Mouse (Mus musculus): ENCODE results near the gene Slc45a1. TPM values are rescaled to one million over a fixed set of nuclear protein-coding genes. Genes with fewer than 3 reads are reported as not detected.

Gene Slc45a1
- polyA plus RNA-seq, 1 experiment, result not detected

DNA sequence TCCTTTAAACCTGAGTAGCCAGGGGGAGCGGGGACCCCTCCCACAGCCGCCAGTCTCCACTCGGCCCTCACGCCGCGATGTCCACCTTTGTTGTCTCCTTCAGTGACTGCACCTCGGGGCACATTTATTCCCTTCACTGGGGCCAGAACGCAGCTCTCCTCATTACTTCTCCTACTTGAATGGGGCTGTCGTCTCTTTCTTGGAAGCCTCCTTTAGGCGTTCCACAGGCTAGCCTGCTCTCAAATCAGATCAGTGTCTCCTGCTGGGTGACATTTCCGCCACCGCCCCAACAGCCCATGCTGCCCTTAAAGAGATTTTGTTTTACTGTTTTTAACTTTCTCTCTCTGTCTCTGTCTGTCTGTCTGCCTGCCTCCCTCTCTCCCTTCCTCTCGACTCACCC, 9.9 kb upstream of the Slc45a1 start:
- no peak for TF ChIP-seq FLI1 (IDR thresholded peaks at IDR 0.05; ENCODE audit: low read length)
- no peak for TF ChIP-seq GATA1 (IDR thresholded peaks at IDR 0.05; ENCODE audit: borderline replicate concordance, low read length)
- peaks cover 7% of the 10 kb centered on the region; the same call in 1 of the 2 replicates for H3K4me1 ChIP-seq
- H3K36me3 ChIP-seq (replicated peaks; ENCODE audit: low read length), result no peaks in the 10 kb centered on the region
- peaks cover 66% of the 10 kb centered on the region for H3K27me3 ChIP-seq (replicated peaks)
- peak overlapping the region; percentile 16 for H3K4me3 ChIP-seq (replicated peaks)
- H3K9me3 ChIP-seq, result peaks cover 6% of the 10 kb centered on the region; the same call in 1 of the 2 replicates

GRCm38 (mm10) chr4:150659926-150660610, 8.1 kb upstream of the Slc45a1 start:
- Histone ChIP-seq H3K4me3 (replicated peaks) (no peak overlapping the region), H3K27me3 (replicated peaks) (peaks cover 66% of the 10 kb centered on the region), H3K4me1 (peaks cover 11% of the 10 kb centered on the region), H3K9me3 (peaks cover 8% of the 10 kb centered on the region), H3K36me3 (replicated peaks; ENCODE audit: low read length) (no peaks in the 10 kb centered on the region)
- TF ChIP-seq GATA1 (IDR thresholded peaks at IDR 0.05; ENCODE audit: borderline replicate concordance, low read length), result no peak
- no peak for TF ChIP-seq FLI1 (IDR thresholded peaks at IDR 0.05; ENCODE audit: low read length)

DNA sequence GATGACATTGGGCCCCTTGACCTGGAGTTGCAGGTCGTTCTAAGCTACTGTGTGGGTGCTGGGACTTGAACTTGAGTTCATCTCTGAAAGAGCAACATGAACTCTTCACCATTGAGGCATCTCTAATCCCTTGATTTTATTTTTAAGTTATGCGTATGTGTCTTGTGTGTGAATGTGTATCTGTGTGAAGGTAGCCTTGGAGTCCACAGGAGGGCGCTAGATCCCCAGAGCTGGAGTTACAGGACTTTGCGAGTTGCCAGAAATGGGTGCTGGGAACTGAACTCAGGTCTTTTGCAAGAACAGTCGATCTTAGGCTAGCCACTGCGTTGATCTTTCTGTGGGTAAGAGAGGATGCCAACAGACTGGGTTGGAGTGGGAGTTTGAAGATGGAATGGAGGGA, 4.5 kb upstream of the Slc45a1 start:
- no peak overlapping the region for H3K4me3 ChIP-seq (replicated peaks)
- TF ChIP-seq FLI1 (IDR thresholded peaks at IDR 0.05; ENCODE audit: low read length), result no peak
- TF ChIP-seq GATA1 (IDR thresholded peaks at IDR 0.05; ENCODE audit: borderline replicate concordance, low read length), result no peak
- H3K9me3 ChIP-seq, result peaks cover 3% of the 10 kb centered on the region; the same call in 1 of the 2 replicates
- peaks cover 69% of the 10 kb centered on the region for H3K27me3 ChIP-seq (replicated peaks)
- no peaks in the 10 kb centered on the region for H3K36me3 ChIP-seq (replicated peaks; ENCODE audit: low read length)
- peaks cover 14% of the 10 kb centered on the region for H3K4me1 ChIP-seq

DNA sequence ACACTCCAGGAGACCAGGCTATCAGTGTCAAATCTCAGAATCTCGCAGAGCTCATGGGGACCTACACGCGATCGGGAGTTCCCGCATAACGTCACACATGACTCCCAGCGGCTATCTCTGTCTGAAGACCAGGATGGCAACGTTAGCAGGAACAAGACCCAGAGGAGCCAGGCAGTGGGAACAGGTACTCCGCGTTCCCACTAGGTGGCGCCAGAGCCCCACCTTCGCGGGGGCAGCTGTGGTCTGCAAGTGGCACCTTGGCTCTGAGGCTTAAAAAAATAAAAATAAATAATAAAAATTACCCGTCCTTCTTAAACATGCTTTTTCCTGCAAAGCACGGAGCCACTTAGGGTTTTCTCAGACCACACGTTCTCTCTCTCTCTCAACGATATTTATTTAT, 4.0 kb upstream of the Slc45a1 start:
- peak overlapping the region; percentile 38 for H3K4me3 ChIP-seq (replicated peaks)
- H3K36me3 ChIP-seq (replicated peaks; ENCODE audit: low read length), result no peaks in the 10 kb centered on the region
- TF ChIP-seq FLI1 (IDR thresholded peaks at IDR 0.05; ENCODE audit: low read length) (no peak), GATA1 (IDR thresholded peaks at IDR 0.05; ENCODE audit: borderline replicate concordance, low read length) (no peak)
- peaks cover 69% of the 10 kb centered on the region for H3K27me3 ChIP-seq (replicated peaks)
- peaks cover 3% of the 10 kb centered on the region; the same call in 1 of the 2 replicates for H3K9me3 ChIP-seq
- peaks cover 16% of the 10 kb centered on the region for H3K4me1 ChIP-seq

DNA sequence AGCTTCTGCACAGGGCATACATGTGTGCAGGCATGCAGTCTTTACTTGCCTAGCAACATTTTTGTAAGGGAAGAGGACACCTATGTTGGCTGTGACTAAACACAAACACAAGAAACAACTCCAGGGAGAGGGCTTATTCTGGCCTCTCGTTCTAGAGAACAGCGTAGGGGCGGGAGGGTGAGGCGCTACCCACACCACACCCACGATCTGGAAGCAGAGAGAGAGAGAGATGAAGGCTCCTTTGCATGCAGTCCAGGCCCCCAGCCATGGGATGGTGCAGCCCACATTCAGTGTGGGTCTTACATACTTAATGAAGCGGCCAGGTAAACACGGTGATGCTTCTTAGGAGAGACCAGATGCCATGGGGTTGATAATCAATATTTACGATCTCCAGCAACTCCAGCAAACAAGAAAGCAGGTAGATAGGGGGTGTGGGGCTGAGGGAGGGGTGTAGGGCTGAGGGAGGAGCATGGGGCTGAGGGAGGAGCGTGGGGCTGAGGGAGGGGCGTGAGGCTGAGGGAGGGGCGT, 1.2 kb upstream of the Slc45a1 start:
- peaks cover 30% of the 10 kb centered on the region for H3K4me1 ChIP-seq
- TF ChIP-seq GATA1 (IDR thresholded peaks at IDR 0.05; ENCODE audit: borderline replicate concordance, low read length) (no peak), FLI1 (IDR thresholded peaks at IDR 0.05; ENCODE audit: low read length) (no peak)
- H3K27me3 ChIP-seq (replicated peaks), result peaks cover 67% of the 10 kb centered on the region
- H3K4me3 ChIP-seq (replicated peaks), result no peak overlapping the region
- H3K9me3 ChIP-seq, result peaks cover 3% of the 10 kb centered on the region; the same call in 1 of the 2 replicates
- H3K36me3 ChIP-seq (replicated peaks; ENCODE audit: low read length), result no peaks in the 10 kb centered on the region

- H3K4me1 ChIP-seq, result peaks cover 22% of the 10 kb centered on the region
- peaks cover 69% of the 10 kb centered on the region for H3K27me3 ChIP-seq (replicated peaks)
- H3K4me3 ChIP-seq (replicated peaks), result no peak overlapping the region
- peaks cover 13% of the 10 kb centered on the region for H3K9me3 ChIP-seq
- TF ChIP-seq FLI1 (IDR thresholded peaks at IDR 0.05; ENCODE audit: low read length), result no peak
- no peak for TF ChIP-seq GATA1 (IDR thresholded peaks at IDR 0.05; ENCODE audit: borderline replicate concordance, low read length)
- no peaks in the 10 kb centered on the region for H3K36me3 ChIP-seq (replicated peaks; ENCODE audit: low read length)
Measured at GRCm38 (mm10) chr4:150649327-150649726, 2.6 kb downstream of the Slc45a1 start.

GRCm38 (mm10) chr4:150644299-150644698, 7.7 kb downstream of the Slc45a1 start:
- Histone ChIP-seq H3K4me1 (peaks cover 6% of the 10 kb centered on the region), H3K36me3 (replicated peaks; ENCODE audit: low read length) (no peaks in the 10 kb centered on the region), H3K27me3 (replicated peaks) (peaks cover 47% of the 10 kb centered on the region), H3K4me3 (replicated peaks) (no peak overlapping the region), H3K9me3 (peaks cover 13% of the 10 kb centered on the region)
- TF ChIP-seq FLI1 (IDR thresholded peaks at IDR 0.05; ENCODE audit: low read length) (no peak), GATA1 (IDR thresholded peaks at IDR 0.05; ENCODE audit: borderline replicate concordance, low read length) (no peak)

- 0 out of 2 replicates have a peak, but pooled peaks cover 4% of the 10 kb centered on the region for H3K4me1 ChIP-seq
- H3K4me3 ChIP-seq (replicated peaks), result no peak overlapping the region
- no peaks in the 10 kb centered on the region for H3K36me3 ChIP-seq (replicated peaks; ENCODE audit: low read length)
- TF ChIP-seq FLI1 (IDR thresholded peaks at IDR 0.05; ENCODE audit: low read length), result no peak
- no peak for TF ChIP-seq GATA1 (IDR thresholded peaks at IDR 0.05; ENCODE audit: borderline replicate concordance, low read length)
- no peaks in the 10 kb centered on the region; the same call in 1 of the 2 replicates for H3K9me3 ChIP-seq
- H3K27me3 ChIP-seq (replicated peaks), result peaks cover 53% of the 10 kb centered on the region
Measured at GRCm38 (mm10) chr4:150636635-150637034, 15.3 kb downstream of the Slc45a1 start.

GRCm38 (mm10) chr4:150635568-150635967, 16.4 kb downstream of the Slc45a1 start:
- no peaks in the 10 kb centered on the region; the same call in 1 of the 2 replicates for H3K9me3 ChIP-seq
- H3K4me3 ChIP-seq (replicated peaks), result no peak overlapping the region
- peaks cover 59% of the 10 kb centered on the region for H3K27me3 ChIP-seq (replicated peaks)
- TF ChIP-seq GATA1 (IDR thresholded peaks at IDR 0.05; ENCODE audit: borderline replicate concordance, low read length), result no peak
- TF ChIP-seq FLI1 (IDR thresholded peaks at IDR 0.05; ENCODE audit: low read length), result no peak
- 0 out of 2 replicates have a peak, but pooled peaks cover 4% of the 10 kb centered on the region for H3K4me1 ChIP-seq
- H3K36me3 ChIP-seq (replicated peaks; ENCODE audit: low read length), result no peaks in the 10 kb centered on the region

DNA sequence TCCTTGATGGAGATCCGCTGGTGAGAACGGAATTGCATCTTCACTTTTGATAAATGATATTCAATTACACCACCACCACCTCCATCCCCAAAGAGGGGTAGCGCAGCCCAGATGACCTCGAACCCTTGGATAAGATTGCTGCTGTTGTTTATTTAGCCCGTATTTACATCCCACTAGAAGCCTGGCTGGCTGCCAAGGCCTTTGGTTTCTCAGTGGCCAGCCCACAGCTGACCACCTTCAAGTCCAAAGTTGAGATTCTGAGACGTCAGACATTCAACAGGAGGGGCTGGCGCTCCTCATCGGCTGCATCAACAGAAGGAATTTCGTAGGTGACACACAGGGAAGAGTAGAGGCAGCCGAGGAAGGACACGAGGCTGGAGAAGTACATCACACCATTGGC, 22.7 kb downstream of the Slc45a1 start:
- H3K9me3 ChIP-seq, result no peaks in the 10 kb centered on the region
- peaks cover 49% of the 10 kb centered on the region for H3K27me3 ChIP-seq (replicated peaks)
- H3K4me3 ChIP-seq (replicated peaks), result no peak overlapping the region
- no peak for TF ChIP-seq FLI1 (IDR thresholded peaks at IDR 0.05; ENCODE audit: low read length)
- TF ChIP-seq GATA1 (IDR thresholded peaks at IDR 0.05; ENCODE audit: borderline replicate concordance, low read length), result no peak
- no peaks in the 10 kb centered on the region for H3K36me3 ChIP-seq (replicated peaks; ENCODE audit: low read length)
- H3K4me1 ChIP-seq, result peaks cover 23% of the 10 kb centered on the region

Measured in megakaryocyte, embryonic 14.5 days (primary cell).